Mouse (Mus musculus): ENCODE measurements around the gene Slc25a42.
"Not testable (repeated sequence)": the region's sequence is repeated elsewhere in the genome, so short reads cannot be mapped to it uniquely, and the experiment has no call there.

DNA sequence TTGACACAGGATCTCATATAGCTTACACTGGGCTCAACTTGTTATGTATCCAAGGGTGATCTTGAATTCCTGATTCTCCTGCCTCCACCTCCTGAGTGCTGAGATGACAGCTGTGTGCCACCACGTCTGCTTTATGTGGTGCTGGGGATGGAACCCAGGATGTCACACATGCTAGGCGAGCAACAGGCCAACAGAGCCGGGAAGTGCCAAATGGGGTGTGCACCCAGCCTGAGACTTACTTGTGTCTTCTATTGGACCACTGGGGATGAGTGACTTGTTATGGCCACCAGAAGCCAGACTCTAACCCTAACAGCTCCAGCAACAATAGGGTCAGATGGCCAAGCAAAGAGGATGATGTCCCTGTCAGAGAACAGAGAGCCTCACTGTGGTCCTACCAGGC lies 4.1 kb upstream of the Slc25a42 start:
- not testable (repeated sequence) for TF ChIP-seq CTCF (IDR thresholded peaks at IDR 0.05; ENCODE audit: low read depth, low read length); GATA1 (IDR thresholded peaks at IDR 0.05; ENCODE audit: borderline replicate concordance, low read length); GATA2 (IDR thresholded peaks at IDR 0.05; ENCODE audit: borderline replicate concordance, low read depth, low read length); TAL1 (conservative IDR thresholded peaks at IDR 0.05; ENCODE audit: low read depth, low read length)
